Mouse (Mus musculus): ENCODE measurements at regions not wholly inside any gene's neighbourhood (a gene's known extent, or its start where the extent isn't known, plus 50 kb on each side); places are given as distances from the start of the nearest gene placed in this dataset.

GRCm38 (mm10) chr14:61665815-61666214, 58.6 kb downstream of the Kcnrg start:
- no peaks in the 10 kb centered on the region for H3K9me3 ChIP-seq (ENCODE audit: low read length)
- ATAC-seq (no peak), DNase-seq (ENCODE audit: low spot score) (no peak)
- no peak for TF ChIP-seq CTCF (IDR thresholded peaks at IDR 0.05; ENCODE audit: low read depth)
- no peaks in the 10 kb centered on the region for H3K4me1 ChIP-seq (ENCODE audit: insufficient read depth, low read length)
- no peak overlapping the region for H3K4me3 ChIP-seq (ENCODE audit: low read length)
- H3K27ac ChIP-seq = no peak overlapping the region
- H3K27me3 ChIP-seq (ENCODE audit: insufficient read depth, low read length) = no peaks in the 10 kb centered on the region
- no peak overlapping the region for H3K4me2 ChIP-seq (ENCODE audit: low read depth, low read length)
- 92% methylated on average over 3 of the region's 3 CpGs for WGBS
- no peaks in the 10 kb centered on the region for H3K36me3 ChIP-seq (ENCODE audit: insufficient read depth, low read length)
- H3K9ac ChIP-seq (replicated peaks; ENCODE audit: low read length) = no peak overlapping the region

- DNase-seq (ENCODE audit: low spot score) = peak; percentile 45
- no peak overlapping the region for H3K4me2 ChIP-seq (ENCODE audit: low read depth, low read length)
- TF ChIP-seq CTCF (IDR thresholded peaks at IDR 0.05; ENCODE audit: low read depth) = no peak
Observed at GRCm38 (mm10) chr14:61673184-61673583, 65.9 kb downstream of the Kcnrg start.

GRCm38 (mm10) chr14:61678107-61678506, 70.8 kb downstream of the Kcnrg start:
- Histone ChIP-seq H3K36me3 (ENCODE audit: insufficient read depth, low read length) (no peaks in the 10 kb centered on the region), H3K4me1 (ENCODE audit: insufficient read depth, low read length) (no peaks in the 10 kb centered on the region), H3K4me2 (ENCODE audit: low read depth, low read length) (no peak overlapping the region), H3K27me3 (ENCODE audit: insufficient read depth, low read length) (peaks cover 4% of the 10 kb centered on the region; the same call in 1 of the 2 replicates), H3K9me3 (ENCODE audit: low read length) (no peaks in the 10 kb centered on the region), H3K9ac (replicated peaks; ENCODE audit: low read length) (no peak overlapping the region), H3K4me3 (ENCODE audit: low read length) (no peak overlapping the region), H3K27ac (no peak overlapping the region)
- TF ChIP-seq CTCF (IDR thresholded peaks at IDR 0.05; ENCODE audit: low read depth) = no peak
- WGBS = 93% methylated on average over 1 of the region's 1 CpGs
- ATAC-seq = no peak
- no peak for DNase-seq (ENCODE audit: low spot score)

More at GRCm38 (mm10) chr14:61673184-61673583, 65.9 kb downstream of the Kcnrg start:
- H3K27me3 ChIP-seq (ENCODE audit: insufficient read depth, low read length) = no peaks in the 10 kb centered on the region
- no peak for ATAC-seq
- no peaks in the 10 kb centered on the region for H3K4me1 ChIP-seq (ENCODE audit: insufficient read depth, low read length)
- H3K36me3 ChIP-seq (ENCODE audit: insufficient read depth, low read length) = no peaks in the 10 kb centered on the region
- H3K9me3 ChIP-seq (ENCODE audit: low read length) = no peaks in the 10 kb centered on the region
- WGBS = 40% methylated on average over 2 of the region's 2 CpGs
- H3K9ac ChIP-seq (replicated peaks; ENCODE audit: low read length) = no peak overlapping the region
- H3K27ac ChIP-seq = no peak overlapping the region
- H3K4me3 ChIP-seq (ENCODE audit: low read length) = no peak overlapping the region

- peak; percentile 25; the same call in 1 of the 2 replicates for TF ChIP-seq CTCF (IDR thresholded peaks at IDR 0.05; ENCODE audit: low read depth)
- Histone ChIP-seq H3K9me3 (ENCODE audit: low read length) (no peaks in the 10 kb centered on the region), H3K27me3 (ENCODE audit: insufficient read depth, low read length) (peaks cover 22% of the 10 kb centered on the region), H3K36me3 (ENCODE audit: insufficient read depth, low read length) (no peaks in the 10 kb centered on the region), H3K27ac (peak overlapping the region; percentile 90), H3K4me3 (ENCODE audit: low read length) (peak overlapping the region; percentile 85), H3K9ac (replicated peaks; ENCODE audit: low read length) (peak overlapping the region; percentile 85), H3K4me1 (ENCODE audit: insufficient read depth, low read length) (no peaks in the 10 kb centered on the region), H3K4me2 (ENCODE audit: low read depth, low read length) (peak overlapping the region; percentile 94)
- ATAC-seq (peak; percentile 86), DNase-seq (ENCODE audit: low spot score) (peak; percentile 96)
- under 1% methylated on average over 45 of the region's 50 CpGs for WGBS
Observed at GRCm38 (mm10) chr14:61680818-61681707, 73.8 kb downstream of the Kcnrg start.

- H3K4me3 ChIP-seq (ENCODE audit: low read length) = peak overlapping the region; percentile 85
- peak; percentile 80 for ATAC-seq
- peak overlapping the region; percentile 90 for H3K27ac ChIP-seq
- H3K9ac ChIP-seq (replicated peaks; ENCODE audit: low read length) = peak overlapping the region; percentile 85
- peak; percentile 86 for DNase-seq (ENCODE audit: low spot score)
- H3K9me3 ChIP-seq (ENCODE audit: low read length) = no peaks in the 10 kb centered on the region
- no peaks in the 10 kb centered on the region for H3K36me3 ChIP-seq (ENCODE audit: insufficient read depth, low read length)
- no peaks in the 10 kb centered on the region for H3K4me1 ChIP-seq (ENCODE audit: insufficient read depth, low read length)
- 1% methylated on average over 78 of the region's 90 CpGs for WGBS
- 0 out of 2 replicates have a peak, but pooled peaks have one; percentile 2 for TF ChIP-seq CTCF (IDR thresholded peaks at IDR 0.05; ENCODE audit: low read depth)
- H3K27me3 ChIP-seq (ENCODE audit: insufficient read depth, low read length) = peaks cover 25% of the 10 kb centered on the region
- peak overlapping the region; percentile 94 for H3K4me2 ChIP-seq (ENCODE audit: low read depth, low read length)
Observed at GRCm38 (mm10) chr14:61681708-61682701, 74.7 kb downstream of the Kcnrg start.

GRCm38 (mm10) chr14:61682721-61683355, 75.6 kb downstream of the Kcnrg start:
- peak; percentile 21; the same call in 1 of the 2 replicates for TF ChIP-seq CTCF (IDR thresholded peaks at IDR 0.05; ENCODE audit: low read depth)
- peak; percentile 73 for DNase-seq (ENCODE audit: low spot score)

More at GRCm38 (mm10) chr14:61682721-61683355, 75.6 kb downstream of the Kcnrg start:
- H3K36me3 ChIP-seq (ENCODE audit: insufficient read depth, low read length) = no peaks in the 10 kb centered on the region
- peaks cover 25% of the 10 kb centered on the region for H3K27me3 ChIP-seq (ENCODE audit: insufficient read depth, low read length)
- peak overlapping the region; percentile 90 for H3K27ac ChIP-seq
- peak overlapping the region; percentile 94 for H3K4me2 ChIP-seq (ENCODE audit: low read depth, low read length)
- no peaks in the 10 kb centered on the region for H3K9me3 ChIP-seq (ENCODE audit: low read length)
- WGBS = 1% methylated on average over 50 of the region's 54 CpGs
- H3K4me1 ChIP-seq (ENCODE audit: insufficient read depth, low read length) = no peaks in the 10 kb centered on the region
- peak; percentile 55 for ATAC-seq
- H3K4me3 ChIP-seq (ENCODE audit: low read length) = peak overlapping the region; percentile 85
- peak overlapping the region; percentile 85 for H3K9ac ChIP-seq (replicated peaks; ENCODE audit: low read length)
